Mouse (Mus musculus): ENCODE data around the gene Pard3. TPM values are rescaled to one million over a fixed set of nuclear protein-coding genes. Genes with fewer than 3 reads are reported as not detected.

Pard3 gene
- polyA plus RNA-seq, 1 experiment from 2014 or later = 35.0 TPM

- Histone ChIP-seq H3K9me3 (no peaks in the 10 kb centered on the region), H3K4me1 (peaks cover 17% of the 10 kb centered on the region), H3K9ac (no peak overlapping the region), H3K27me3 (no peaks in the 10 kb centered on the region), H3K4me3 (no peak overlapping the region), H3K4me2 (replicated peaks) (no peak overlapping the region), H3K27ac (no peak overlapping the region), H3K36me3 (no peaks in the 10 kb centered on the region)
- ATAC-seq (ENCODE audit: low FRiP score, low read depth) = no peak
- 41% methylated on average over 4 of the region's 4 CpGs for WGBS
Measured at GRCm38 (mm10) chr8:127512580-127512979, 448.9 kb downstream of the Pard3 start.

GRCm38 (mm10) chr8:127514810-127515735 is 451.4 kb downstream of the Pard3 start:
- Histone ChIP-seq H3K4me1 (peaks cover 29% of the 10 kb centered on the region), H3K4me2 (replicated peaks) (no peak overlapping the region), H3K9ac (no peak overlapping the region), H3K27ac (no peak overlapping the region), H3K27me3 (no peaks in the 10 kb centered on the region), H3K4me3 (no peak overlapping the region), H3K9me3 (no peaks in the 10 kb centered on the region), H3K36me3 (no peaks in the 10 kb centered on the region)
- no peak for ATAC-seq (ENCODE audit: low FRiP score, low read depth)
- WGBS = 78% methylated on average over 7 of the region's 7 CpGs

DNA sequence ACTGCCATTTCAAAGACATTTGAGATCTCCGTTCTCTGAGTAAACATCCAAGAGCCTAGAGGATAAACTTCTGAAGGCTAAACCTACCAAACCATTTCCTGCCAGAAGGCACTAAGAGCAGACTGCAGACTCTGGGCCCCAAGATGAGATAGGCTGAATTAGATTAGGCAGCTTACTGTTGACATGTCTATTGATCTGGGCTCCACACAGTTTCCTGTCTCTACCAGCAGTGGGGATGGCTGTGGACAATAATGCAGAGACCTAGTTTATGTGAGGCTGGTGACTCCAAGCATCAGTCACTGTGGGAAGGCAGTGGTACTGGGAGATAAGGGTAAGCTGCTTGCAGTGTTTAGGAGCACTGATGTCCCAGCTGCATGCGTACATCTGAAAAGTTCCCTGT is 452.4 kb downstream of the Pard3 start:
- Histone ChIP-seq H3K36me3 (no peaks in the 10 kb centered on the region), H3K4me3 (no peak overlapping the region), H3K27ac (no peak overlapping the region), H3K9ac (no peak overlapping the region), H3K4me1 (peaks cover 26% of the 10 kb centered on the region), H3K27me3 (no peaks in the 10 kb centered on the region), H3K4me2 (replicated peaks) (no peak overlapping the region), H3K9me3 (no peaks in the 10 kb centered on the region)
- no peak for ATAC-seq (ENCODE audit: low FRiP score, low read depth)
- 56% methylated on average over 2 of the region's 2 CpGs for WGBS

- Histone ChIP-seq H3K4me1 (no peaks in the 10 kb centered on the region), H3K4me3 (no peak overlapping the region), H3K4me2 (replicated peaks) (no peak overlapping the region), H3K36me3 (no peaks in the 10 kb centered on the region), H3K27ac (no peak overlapping the region), H3K9me3 (no peaks in the 10 kb centered on the region), H3K27me3 (no peaks in the 10 kb centered on the region), H3K9ac (no peak overlapping the region)
- ATAC-seq (ENCODE audit: low FRiP score, low read depth) = no peak
- 83% methylated on average over 4 of the region's 4 CpGs for WGBS
Measured at GRCm38 (mm10) chr8:127525673-127526072, 462.0 kb downstream of the Pard3 start.

DNA sequence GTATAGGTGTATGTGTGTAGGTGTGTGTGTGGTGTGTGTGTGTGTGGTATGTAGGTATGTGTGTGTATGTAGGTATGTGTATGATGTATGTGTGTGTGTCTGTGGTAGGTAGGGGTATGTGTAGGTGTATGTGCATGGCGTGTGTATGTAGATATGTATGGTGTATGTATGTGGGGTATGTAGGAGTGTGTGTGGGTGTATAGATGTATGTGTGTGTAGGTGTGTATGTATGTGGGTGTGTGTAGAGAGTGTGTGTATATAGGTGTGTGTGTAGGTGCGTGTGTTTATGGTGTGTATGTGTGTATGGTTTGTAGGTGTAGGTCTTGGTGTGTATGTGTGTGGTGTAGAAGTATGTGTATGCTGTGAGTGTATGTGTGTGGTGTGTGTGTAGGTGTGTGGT is 464.6 kb downstream of the Pard3 start:
- no peak overlapping the region for H3K9ac ChIP-seq
- WGBS = 95% methylated on average over 2 of the region's 2 CpGs
- no peak overlapping the region for H3K4me2 ChIP-seq (replicated peaks)
- H3K4me3 ChIP-seq = no peak overlapping the region
- H3K27ac ChIP-seq = no peak overlapping the region
- ATAC-seq (ENCODE audit: low FRiP score, low read depth) = no peak
- H3K36me3 ChIP-seq = no peaks in the 10 kb centered on the region
- no peaks in the 10 kb centered on the region for H3K27me3 ChIP-seq
- H3K9me3 ChIP-seq = no peaks in the 10 kb centered on the region
- no peaks in the 10 kb centered on the region for H3K4me1 ChIP-seq

DNA sequence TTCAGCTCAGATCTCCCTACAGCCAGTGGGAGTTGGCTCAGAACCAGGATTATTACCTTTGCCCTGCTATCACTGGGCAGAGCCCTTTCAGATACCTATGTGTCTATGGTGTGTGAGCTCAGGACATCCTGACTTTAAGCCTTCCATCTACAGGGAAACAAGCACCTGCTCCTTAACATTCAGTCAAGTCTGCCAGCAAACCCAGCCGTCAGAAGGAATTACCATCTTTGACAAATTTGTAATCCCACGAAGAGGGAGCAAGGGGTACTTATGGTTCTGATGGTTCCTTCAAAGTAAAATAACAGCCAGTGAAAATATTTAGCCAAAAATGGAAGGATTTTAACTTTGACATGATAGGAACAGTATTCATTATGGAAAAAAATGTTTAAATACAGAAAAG is 466.1 kb downstream of the Pard3 start:
- no peaks in the 10 kb centered on the region for H3K9me3 ChIP-seq
- H3K27me3 ChIP-seq = no peaks in the 10 kb centered on the region
- H3K4me2 ChIP-seq (replicated peaks) = no peak overlapping the region
- H3K4me1 ChIP-seq = no peaks in the 10 kb centered on the region
- no peak overlapping the region for H3K9ac ChIP-seq
- H3K27ac ChIP-seq = no peak overlapping the region
- H3K4me3 ChIP-seq = no peak overlapping the region
- no peak for ATAC-seq (ENCODE audit: low FRiP score, low read depth)
- no peaks in the 10 kb centered on the region for H3K36me3 ChIP-seq
- WGBS = 92% methylated on average over 2 of the region's 2 CpGs

DNA sequence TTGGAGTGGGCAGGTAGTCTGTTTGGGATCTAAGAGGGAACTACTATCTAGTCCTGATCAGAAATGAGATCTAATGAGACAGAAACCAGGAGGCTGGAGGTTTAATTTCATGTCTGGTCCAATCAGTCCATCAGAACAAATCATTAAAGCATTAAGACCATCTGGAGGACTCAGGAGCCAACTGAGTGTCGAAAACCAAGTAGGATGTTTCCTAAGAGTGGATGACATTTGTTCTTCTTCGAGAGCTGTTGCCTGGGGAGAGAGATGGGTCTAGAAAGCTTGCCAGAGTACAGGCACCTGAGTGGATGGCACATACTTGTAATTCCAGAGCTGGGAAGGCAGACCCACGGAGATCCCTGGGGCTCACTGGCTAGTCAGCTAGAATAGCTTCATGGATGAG is 468.2 kb downstream of the Pard3 start:
- Histone ChIP-seq H3K27ac (no peak overlapping the region), H3K36me3 (no peaks in the 10 kb centered on the region), H3K9ac (no peak overlapping the region), H3K4me2 (replicated peaks) (no peak overlapping the region), H3K4me1 (no peaks in the 10 kb centered on the region), H3K9me3 (no peaks in the 10 kb centered on the region), H3K27me3 (no peaks in the 10 kb centered on the region), H3K4me3 (no peak overlapping the region)
- WGBS = 78% methylated on average over 3 of the region's 3 CpGs
- no peak for ATAC-seq (ENCODE audit: low FRiP score, low read depth)

DNA sequence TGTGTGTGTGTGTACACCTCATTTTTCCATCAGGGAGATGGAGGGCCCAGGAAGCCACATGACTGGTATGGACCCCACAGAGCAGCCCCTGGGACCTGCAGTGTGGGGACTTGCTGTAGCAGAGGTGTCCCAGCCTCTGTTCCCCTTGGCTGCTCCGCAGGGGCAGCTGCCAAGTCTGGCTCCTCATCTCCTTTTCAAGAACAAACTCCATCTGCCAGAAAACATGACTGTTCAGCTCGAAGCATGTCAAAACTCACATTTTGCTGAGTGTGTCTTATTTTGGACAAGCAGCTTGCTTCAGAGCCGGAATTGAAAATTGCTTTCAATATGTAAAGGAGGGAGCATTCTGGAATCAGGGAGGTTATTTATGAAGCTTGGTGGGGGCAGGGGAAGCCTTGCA is 471.1 kb downstream of the Pard3 start:
- no peak overlapping the region for H3K27ac ChIP-seq
- no peaks in the 10 kb centered on the region for H3K9me3 ChIP-seq

DNA sequence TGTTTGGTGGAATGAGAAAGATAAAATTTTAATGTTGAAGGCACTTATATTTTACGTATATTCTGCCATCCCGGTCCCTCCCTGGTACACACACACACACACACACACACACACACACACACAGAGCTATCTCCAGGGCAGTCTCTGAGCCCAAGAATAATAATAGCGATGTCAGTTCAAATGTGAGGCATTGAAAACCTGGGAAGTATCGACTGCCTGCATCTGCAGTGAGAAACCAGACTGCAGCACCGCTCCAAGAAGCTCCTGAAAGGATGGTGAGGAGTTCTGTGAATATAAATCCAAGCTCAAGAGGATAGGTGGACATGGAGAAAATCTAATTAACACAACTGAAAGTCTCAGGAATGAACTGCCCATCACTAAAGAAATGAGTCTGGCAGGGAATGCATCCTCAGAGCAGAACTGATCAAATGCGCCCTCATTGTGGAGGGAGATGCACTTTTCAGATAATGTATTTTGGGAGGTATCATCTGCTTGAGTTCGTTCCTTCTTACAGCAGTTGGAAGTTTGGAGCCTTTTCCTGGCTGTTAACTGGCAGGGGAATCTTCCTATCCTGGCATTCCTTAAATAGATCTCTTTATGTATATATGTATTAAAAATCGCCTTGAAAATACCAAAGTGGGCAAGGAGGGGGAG is 471.6 kb downstream of the Pard3 start:
- H3K27ac ChIP-seq = no peak overlapping the region
- no peak overlapping the region for H3K9ac ChIP-seq

More for the DNA sequence above, 471.1 kb downstream of the Pard3 start:
- 71% methylated on average over 3 of the region's 3 CpGs for WGBS
- Histone ChIP-seq H3K4me2 (replicated peaks) (no peak overlapping the region), H3K27me3 (no peaks in the 10 kb centered on the region), H3K4me1 (no peaks in the 10 kb centered on the region), H3K4me3 (no peak overlapping the region), H3K36me3 (no peaks in the 10 kb centered on the region), H3K9ac (no peak overlapping the region)
- ATAC-seq (ENCODE audit: low FRiP score, low read depth) = no peak

DNA sequence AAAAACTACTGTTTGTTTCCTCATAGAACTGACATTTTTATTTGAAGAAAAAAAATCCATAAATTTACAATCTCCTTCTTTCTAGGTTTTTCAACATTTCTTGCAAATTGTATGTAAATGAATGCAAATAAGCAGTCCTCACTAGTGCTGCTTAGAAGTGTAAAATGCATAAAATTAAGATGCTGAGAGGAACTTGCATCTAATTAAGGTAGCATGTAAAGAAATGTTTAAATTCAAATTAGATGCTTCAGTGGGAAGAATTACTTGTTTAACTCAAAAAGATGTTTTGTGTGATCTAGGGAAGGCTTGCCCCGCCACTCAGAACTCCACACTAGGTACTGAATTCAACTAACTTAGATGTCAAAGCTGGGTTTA is 472.1 kb downstream of the Pard3 start:
- no peaks in the 10 kb centered on the region for H3K27me3 ChIP-seq
- no peaks in the 10 kb centered on the region for H3K4me1 ChIP-seq
- H3K9ac ChIP-seq = no peak overlapping the region
- no peak for ATAC-seq (ENCODE audit: low FRiP score, low read depth)
- 97% methylated on average over 1 of the region's 1 CpGs for WGBS
- no peaks in the 10 kb centered on the region for H3K9me3 ChIP-seq
- H3K4me2 ChIP-seq (replicated peaks) = no peak overlapping the region
- H3K36me3 ChIP-seq = no peaks in the 10 kb centered on the region
- H3K4me3 ChIP-seq = no peak overlapping the region
- no peak overlapping the region for H3K27ac ChIP-seq

More for the DNA sequence above, 471.6 kb downstream of the Pard3 start:
- H3K36me3 ChIP-seq = no peaks in the 10 kb centered on the region
- H3K4me1 ChIP-seq = no peaks in the 10 kb centered on the region
- no peak overlapping the region for H3K4me2 ChIP-seq (replicated peaks)
- no peaks in the 10 kb centered on the region for H3K9me3 ChIP-seq
- no peak for ATAC-seq (ENCODE audit: low FRiP score, low read depth)
- WGBS = 80% methylated on average over 8 of the region's 8 CpGs
- H3K27me3 ChIP-seq = no peaks in the 10 kb centered on the region
- H3K4me3 ChIP-seq = no peak overlapping the region

GRCm38 (mm10) chr8:127539803-127540202 is 476.1 kb downstream of the Pard3 start:
- Histone ChIP-seq H3K9ac (no peak overlapping the region), H3K4me3 (no peak overlapping the region), H3K27ac (no peak overlapping the region), H3K27me3 (no peaks in the 10 kb centered on the region), H3K36me3 (no peaks in the 10 kb centered on the region), H3K4me2 (replicated peaks) (no peak overlapping the region), H3K9me3 (no peaks in the 10 kb centered on the region), H3K4me1 (peaks cover 13% of the 10 kb centered on the region)
- ATAC-seq (ENCODE audit: low FRiP score, low read depth) = no peak
- WGBS = 84% methylated on average over 3 of the region's 3 CpGs

DNA sequence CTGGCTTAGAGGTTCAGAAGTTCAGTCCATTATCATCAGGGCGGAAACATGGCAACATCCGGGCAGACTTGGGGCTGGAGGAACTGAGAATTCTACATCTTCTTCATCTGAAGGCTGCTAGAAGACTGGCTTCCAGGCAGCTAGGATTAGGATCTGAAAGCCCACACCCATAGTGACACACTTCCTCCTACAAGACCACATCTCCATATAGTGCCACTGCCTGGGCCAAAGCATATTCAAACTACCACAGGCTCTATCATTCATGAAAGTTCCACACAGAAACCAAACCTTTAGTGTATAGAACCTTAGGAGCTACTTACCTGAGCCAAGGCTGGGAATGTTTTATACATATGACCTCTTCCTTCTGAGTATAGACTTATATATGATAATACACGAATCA is 476.6 kb downstream of the Pard3 start:
- no peak overlapping the region for H3K4me2 ChIP-seq (replicated peaks)
- 91% methylated on average over 3 of the region's 3 CpGs for WGBS
- no peak for ATAC-seq (ENCODE audit: low FRiP score, low read depth)

More for the DNA sequence above, 476.6 kb downstream of the Pard3 start:
- Histone ChIP-seq H3K36me3 (no peaks in the 10 kb centered on the region), H3K4me1 (peaks cover 13% of the 10 kb centered on the region), H3K9me3 (no peaks in the 10 kb centered on the region), H3K4me3 (no peak overlapping the region), H3K27ac (no peak overlapping the region), H3K9ac (no peak overlapping the region), H3K27me3 (no peaks in the 10 kb centered on the region)
